Mouse (Mus musculus): ENCODE data around the gene Ost4. TPM values are rescaled to one million over a fixed set of nuclear protein-coding genes. Genes with fewer than 3 reads are reported as not detected.

Ost4 gene
- total RNA-seq (2021), result 100 to 1,000 TPM in 1 of 2 experiments, 10 to 100 TPM in 1; 96.8 to 101 TPM
- long read RNA-seq, experiment 1, transcript Ost4-201 (2 exons, 576 nt), result major isoform, 24 of 40 reads
- long read RNA-seq, experiment 1, transcript Ost4-202 (3 exons, 1,144 nt), result minor isoform, 15 of 40 reads
- long read RNA-seq, experiment 1, partial matches to known transcripts, result 1 of 40 reads
- long read RNA-seq, experiment 1, other reads (novel, unspliced or antisense), result 0 of 40 reads
- long read RNA-seq, experiment 2, transcript Ost4-201 (2 exons, 576 nt), result major isoform, 20 of 32 reads
- long read RNA-seq, experiment 2, transcript Ost4-202 (3 exons, 1,144 nt), result minor isoform, 11 of 32 reads
- long read RNA-seq, experiment 2, partial matches to known transcripts, result 1 of 32 reads
- long read RNA-seq, experiment 2, other reads (novel, unspliced or antisense), result 0 of 32 reads

DNA sequence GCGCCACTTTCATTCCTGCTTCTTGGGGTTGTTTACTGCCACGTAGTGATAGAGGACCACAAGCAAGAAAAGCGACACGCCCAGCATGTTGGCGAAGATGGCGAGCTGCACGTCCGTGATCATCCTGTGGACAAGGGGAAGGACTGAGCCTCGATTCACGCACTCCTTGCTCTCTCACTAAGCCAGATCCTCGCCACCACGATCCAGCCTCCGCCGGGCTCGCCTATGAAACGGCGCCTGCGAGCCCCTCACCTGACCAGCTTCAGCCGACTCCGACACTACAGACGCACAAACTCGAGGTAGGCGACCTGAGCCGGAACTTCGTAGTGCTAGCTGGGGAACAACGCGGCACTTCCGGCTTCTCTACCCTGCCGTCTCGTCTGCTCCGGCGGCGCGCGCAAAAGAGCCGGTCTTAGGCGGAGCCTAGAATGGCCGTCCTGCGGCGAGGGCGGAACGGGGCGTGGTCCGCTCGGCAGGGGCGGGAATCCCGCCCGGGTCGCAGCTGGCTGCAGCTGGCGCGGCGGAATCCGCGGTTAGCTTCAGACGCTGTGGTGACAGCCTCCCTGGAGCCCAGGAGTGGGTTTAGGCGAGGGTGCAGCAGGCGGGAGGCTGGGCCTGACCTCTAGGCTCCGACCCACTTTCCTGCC, at the start of gene Ost4:
TSS of gene Ost4 (minus strand) at position 376 of the 647 bp plus-strand sequence.
- DNase-seq (ENCODE audit: low spot score in 2 of 2), result peak; percentile 95 to 97
- intact Hi-C loops (cut with DNase I), result no loop called here

- intact Hi-C loops (cut with DNase I), result loop anchor here (10.0 kb wide), 1 partner anchor 239 kb away; the partner anchor contains the start of genes Eif2b4 and Snx17
Measured at GRCm38 (mm10) chr5:30955751-30956150, 48.2 kb upstream of the Ost4 start.

GRCm38 (mm10) chr5:30954556-30954955, 47.0 kb upstream of the Ost4 start:
- intact Hi-C loops (cut with DNase I), result loop anchor here (10.0 kb wide), 1 partner anchor 240 kb away; the partner anchor contains the start of genes Eif2b4 and Snx17
- DNase-seq (ENCODE audit: low spot score in 2 of 2), result no peak

More at GRCm38 (mm10) chr5:30955751-30956150, 48.2 kb upstream of the Ost4 start:
- DNase-seq (ENCODE audit: low spot score in 2 of 2), result no peak

DNA sequence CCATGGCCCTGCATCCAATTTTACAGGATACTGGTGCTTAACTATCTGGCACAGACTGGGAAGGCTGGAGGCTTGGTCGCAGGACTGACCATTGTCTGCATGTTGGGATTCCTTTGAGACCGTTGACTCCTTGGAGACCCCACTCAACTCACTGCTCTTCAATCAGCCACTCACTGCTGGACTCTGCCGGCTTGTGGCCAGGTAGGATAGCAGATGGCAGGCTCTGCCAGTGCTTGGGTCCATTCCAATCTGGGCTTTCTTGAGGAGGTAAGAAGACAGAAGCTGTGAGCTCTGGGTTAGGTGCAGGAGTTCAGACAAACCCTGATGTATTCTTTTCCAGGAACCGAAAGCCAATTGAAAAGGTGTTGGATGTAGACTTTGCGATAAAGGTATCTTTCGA, 46.5 kb upstream of the Ost4 start:
- intact Hi-C loops (cut with DNase I), result loop anchor here (10.0 kb wide), 1 partner anchor 241 kb away; the partner anchor contains the start of genes Eif2b4 and Snx17
- DNase-seq (ENCODE audit: low spot score in 2 of 2), result no peak

DNA sequence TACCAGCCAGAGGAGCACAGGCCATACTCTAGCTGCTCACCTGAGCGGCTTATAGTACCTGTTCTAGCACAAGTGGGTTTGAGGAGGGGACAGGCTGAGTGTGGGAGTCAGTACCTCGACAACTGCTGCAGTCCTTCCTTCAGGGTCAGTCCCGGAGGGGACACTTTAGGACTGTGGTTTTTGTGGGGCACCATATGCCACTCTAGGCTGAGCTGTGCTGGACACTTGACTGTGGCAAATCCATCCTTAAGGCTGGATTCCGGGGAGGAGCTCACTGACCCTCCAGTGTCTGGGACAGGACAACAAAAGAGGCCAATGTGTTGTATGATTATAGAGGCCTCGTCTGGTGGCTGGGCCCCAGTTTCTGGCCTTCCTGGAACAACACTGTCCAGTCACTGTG, 45.0 kb upstream of the Ost4 start:
- intact Hi-C loops (cut with DNase I), result loop anchor here (10.0 kb wide), 1 partner anchor 242 kb away; the partner anchor contains the start of genes Eif2b4 and Snx17
- DNase-seq (ENCODE audit: low spot score in 2 of 2), result no peak

GRCm38 (mm10) chr5:30951706-30952105, 44.1 kb upstream of the Ost4 start:
- intact Hi-C loops (cut with DNase I), result loop anchor here (10.0 kb wide), 1 partner anchor 243 kb away; the partner anchor contains the start of genes Eif2b4 and Snx17

GRCm38 (mm10) chr5:30950922-30951321, 43.3 kb upstream of the Ost4 start:
- DNase-seq (ENCODE audit: low spot score in 2 of 2), result no peak
- intact Hi-C loops (cut with DNase I), result loop anchor here (10.0 kb wide), 1 partner anchor 244 kb away; the partner anchor contains the start of genes Eif2b4 and Snx17

More at GRCm38 (mm10) chr5:30951706-30952105, 44.1 kb upstream of the Ost4 start:
- DNase-seq (ENCODE audit: low spot score in 2 of 2), result no peak

DNA sequence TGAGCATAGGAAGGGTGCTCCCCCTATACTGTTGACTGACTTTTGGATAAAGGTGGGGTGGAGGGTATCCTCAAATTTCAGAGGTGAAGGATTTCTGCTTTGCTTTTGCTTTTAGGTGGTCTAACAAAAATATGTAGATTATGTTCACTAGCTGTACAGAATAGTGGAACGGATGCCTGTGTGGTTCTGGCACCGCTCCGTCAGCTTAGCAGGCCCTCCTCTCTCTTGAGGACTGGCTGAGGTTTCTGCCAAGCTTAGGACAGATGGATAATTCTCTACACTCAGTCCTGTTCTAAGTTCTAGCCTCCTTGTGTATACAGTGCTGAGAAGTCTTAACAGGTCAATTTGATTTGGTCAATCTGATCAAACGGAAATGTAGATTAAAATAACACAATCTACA, 42.9 kb upstream of the Ost4 start:
- intact Hi-C loops (cut with DNase I), result loop anchor here (10.0 kb wide), 1 partner anchor 244 kb away; the partner anchor contains the start of genes Eif2b4 and Snx17
- DNase-seq (ENCODE audit: low spot score in 2 of 2), result no peak

- DNase-seq (ENCODE audit: low spot score in 2 of 2), result peak; percentile 94
- intact Hi-C loops (cut with DNase I), result loop anchor here (10.0 kb wide), 1 partner anchor 245 kb away; the partner anchor contains the start of genes Eif2b4 and Snx17
Measured at GRCm38 (mm10) chr5:30949654-30950326, 42.2 kb upstream of the Ost4 start.

GRCm38 (mm10) chr5:30948620-30949019, 41.0 kb upstream of the Ost4 start:
- intact Hi-C loops (cut with DNase I), result no loop called here
- no peak for DNase-seq (ENCODE audit: low spot score in 2 of 2)

- intact Hi-C loops (cut with DNase I), result no loop called here
- peak; percentile 79 to 90 for DNase-seq (ENCODE audit: low spot score in 2 of 2)
Measured at GRCm38 (mm10) chr5:30944956-30945781, 37.6 kb upstream of the Ost4 start, which contains the start of gene Cgref1. Gene Cgref1, minus strand, starts transcription at chr5:30945591.

DNA sequence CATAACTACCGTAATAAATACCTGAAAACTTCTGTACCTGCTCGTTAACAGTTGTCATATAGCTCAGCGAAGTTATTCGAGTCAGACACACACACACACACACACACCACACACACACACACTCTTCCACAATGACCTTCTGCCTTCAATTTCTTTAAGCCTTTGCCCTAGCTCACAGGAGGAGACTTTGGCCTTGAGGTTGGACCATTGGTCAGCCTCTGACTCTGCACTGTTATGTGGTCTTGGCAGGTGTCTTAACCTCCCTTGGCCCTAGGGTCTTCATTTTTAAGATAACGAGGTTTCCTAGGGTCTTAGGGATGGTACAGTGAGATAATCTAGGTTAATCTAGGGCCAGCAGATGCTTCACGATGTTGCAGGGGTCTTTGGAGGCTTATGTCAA, 36.8 kb upstream of the Ost4 start:
- no peak for DNase-seq (ENCODE audit: low spot score in 2 of 2)
- intact Hi-C loops (cut with DNase I), result no loop called here

- intact Hi-C loops (cut with DNase I), result no loop called here
- DNase-seq (ENCODE audit: low spot score in 2 of 2), result no peak
Measured at GRCm38 (mm10) chr5:30943004-30943403, 35.4 kb upstream of the Ost4 start.

DNA sequence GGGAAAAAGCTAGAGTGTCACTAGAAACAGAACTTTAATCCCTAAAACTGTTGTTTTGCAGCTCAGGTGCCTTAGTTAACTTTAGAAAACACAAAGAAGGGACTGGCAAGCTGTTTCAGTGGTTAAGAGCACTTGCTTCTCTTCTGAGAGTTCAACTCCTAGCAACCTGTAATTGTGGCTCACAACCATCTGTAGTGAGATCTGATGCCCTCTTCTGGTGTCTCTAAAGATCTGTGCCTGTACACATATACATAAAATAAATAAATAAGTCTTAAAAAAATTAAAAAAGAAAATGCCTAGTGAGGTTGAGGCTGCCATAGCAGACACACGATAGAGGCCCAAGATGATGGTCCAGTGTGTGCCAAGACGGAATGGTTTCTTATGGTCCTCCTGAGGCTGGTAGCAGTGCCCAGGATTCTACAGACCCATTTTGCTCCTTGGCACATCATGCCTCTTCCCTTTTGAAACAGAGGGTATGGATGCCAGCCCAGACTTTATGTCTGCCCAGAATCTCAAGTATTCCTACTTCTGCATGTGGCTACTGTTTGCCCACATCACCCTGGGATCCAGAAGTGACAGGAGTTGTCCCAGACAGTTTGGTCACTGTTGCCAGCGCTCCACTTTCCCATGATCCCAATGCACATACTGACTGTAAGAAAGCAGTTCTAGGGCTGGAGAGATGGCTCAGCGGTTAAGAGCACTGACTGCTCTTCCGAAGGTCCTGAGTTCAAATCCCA, 27.3 kb upstream of the Ost4 start:
- no peak for DNase-seq (ENCODE audit: low spot score in 2 of 2)
- intact Hi-C loops (cut with DNase I), result no loop called here

- intact Hi-C loops (cut with DNase I), result no loop called here
Measured at GRCm38 (mm10) chr5:30933705-30934104, 26.1 kb upstream of the Ost4 start.

GRCm38 (mm10) chr5:30931378-30931777, 23.8 kb upstream of the Ost4 start:
- no peak for DNase-seq (ENCODE audit: low spot score in 2 of 2)
- intact Hi-C loops (cut with DNase I), result loop anchor here (2.0 kb wide), 1 partner anchor 73 kb away; no protein-coding TSS in a partner anchor

More at GRCm38 (mm10) chr5:30933705-30934104, 26.1 kb upstream of the Ost4 start:
- DNase-seq (ENCODE audit: low spot score in 2 of 2), result no peak

DNA sequence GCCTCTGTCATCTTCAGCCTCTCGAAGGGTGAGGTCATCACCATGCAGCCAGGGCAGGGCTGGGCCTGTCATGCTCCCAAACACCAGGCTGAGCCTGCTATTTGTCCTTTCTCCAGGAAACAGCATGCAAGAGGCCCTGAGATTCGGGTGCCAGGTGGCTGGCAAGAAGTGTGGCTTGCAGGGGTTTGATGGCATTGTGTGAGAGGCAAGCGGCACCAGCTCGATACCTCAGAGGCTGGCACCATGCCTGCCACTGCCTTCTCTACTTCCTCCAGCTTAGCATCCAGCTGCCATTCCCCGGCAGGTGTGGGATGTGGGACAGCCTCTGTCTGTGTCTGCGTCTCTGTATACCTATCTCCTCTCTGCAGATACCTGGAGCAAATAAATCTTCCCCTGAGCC, 23.3 kb upstream of the Ost4 start:
- no peak for DNase-seq (ENCODE audit: low spot score in 2 of 2)
- intact Hi-C loops (cut with DNase I), result loop anchor here (2.0 kb wide), 1 partner anchor 74 kb away; no protein-coding TSS in a partner anchor

DNA sequence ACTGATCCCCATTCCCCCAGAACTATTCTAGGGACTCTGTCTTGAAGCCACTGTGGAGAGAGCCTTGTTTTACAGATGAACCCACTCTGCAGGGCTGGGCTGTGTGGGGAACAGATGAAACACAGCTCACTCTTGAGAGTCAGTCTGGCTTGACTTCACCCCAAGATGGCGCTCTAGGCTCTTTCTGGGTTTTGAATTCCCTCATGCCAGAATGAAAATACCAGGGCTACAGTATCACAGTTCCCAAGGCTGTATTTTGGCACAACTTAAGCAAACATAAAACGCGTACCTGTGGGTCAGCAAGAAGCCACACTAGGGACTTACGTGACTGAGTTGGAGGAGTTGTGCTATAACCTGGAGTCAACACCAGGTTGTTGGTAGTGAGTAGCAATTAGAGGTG, 22.5 kb upstream of the Ost4 start:
- intact Hi-C loops (cut with DNase I), result loop anchor here (2.0 kb wide), 1 partner anchor 75 kb away; no protein-coding TSS in a partner anchor
- peak; percentile 89 to 90 for DNase-seq (ENCODE audit: low spot score in 2 of 2)

Measured in left cerebral cortex, postnatal 14 days (tissue).